Mouse (Mus musculus): ENCODE results near the gene Bcan.

DNA sequence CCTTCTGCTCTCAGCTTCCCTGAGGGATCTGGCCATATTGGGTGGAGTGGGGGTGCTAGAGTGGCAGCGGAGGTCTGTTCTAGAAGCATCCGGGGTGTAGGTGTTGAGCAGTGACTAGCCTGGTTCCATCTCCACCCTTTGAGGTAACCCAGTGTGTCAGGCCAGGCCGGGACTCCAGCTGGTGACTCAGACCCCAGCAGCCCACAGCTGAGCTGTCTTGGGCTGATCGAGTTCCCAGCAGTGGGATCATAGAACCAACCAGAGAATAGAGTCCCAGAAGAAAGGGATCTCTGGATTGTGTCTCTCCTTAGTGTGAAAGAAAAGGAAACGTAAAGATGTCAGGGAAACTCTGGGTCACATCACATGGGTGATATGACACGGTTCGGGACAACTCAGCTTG is 40.7 kb downstream of the Bcan start:
- TF ChIP-seq POLR2A (IDR thresholded peaks at IDR 0.05; ENCODE audit: low read depth, low read length): no peak
- TF ChIP-seq CTCF (IDR thresholded peaks at IDR 0.05; ENCODE audit: borderline replicate concordance, insufficient read depth, low read length): no peak

All from embryonic fibroblast, embryonic 13.5 days (primary cell).